Mouse (Mus musculus) MEL (cell line): ENCODE measurements around the gene Ryr3. TPM values are rescaled to one million over a fixed set of nuclear protein-coding genes. Genes with fewer than 3 reads are reported as not detected.

ENCODE experiments used
- DNase-seq: peaks from one replicate; pipeline ENCODE4 v3.0.0; 2011; ENCODE audit warnings: low read depth, low spot score
- H3K27ac ChIP-seq: 2 replicates; pipeline ENCODE4 v1.5.1; 2012; ENCODE audit warnings: low read depth, mild to moderate bottlenecking, control low read depth, low read length, moderate library complexity; ENCODE audit not compliant: control insufficient read depth
- H3K27me3 ChIP-seq, 2 experiments: fragments of 150-350 bp in 1 of 2; sonication (generic) in 1 of 2; 2 replicates each; pipeline ENCODE4 v1.6.1; 2012; ENCODE audit warnings: low read length in 2 of 2, mild to moderate bottlenecking in 2 of 2, improper control_type of control experiment in 1 of 2, moderate library complexity in 1 of 2; ENCODE audit not compliant: insufficient read depth in 2 of 2, control insufficient read depth in 1 of 2
- H3K36me3 ChIP-seq, 2 experiments: 2 replicates each; pipeline ENCODE4 v1.6.1; 2012 to 2014; ENCODE audit warnings: low read length in 2 of 2, improper control_type of control experiment in 1 of 2, inconsistent platforms in 1 of 2, mild to moderate bottlenecking in 1 of 2; ENCODE audit not compliant: insufficient read depth in 2 of 2, control insufficient read depth in 1 of 2
- H3K4me1 ChIP-seq, 2 experiments: fragments of 150-350 bp in 1 of 2; sonication (generic) in 1 of 2; 2 replicates each; pipeline ENCODE4 v1.6.1; 2012; ENCODE audit warnings: low read length in 2 of 2, improper control_type of control experiment in 1 of 2, mild to moderate bottlenecking in 1 of 2; ENCODE audit not compliant: insufficient read depth in 2 of 2, control insufficient read depth in 1 of 2
- H3K4me3 ChIP-seq, 2 experiments: fragments of 150-350 bp in 1 of 2; sonication (generic) in 1 of 2; 2 replicates each; pipeline ENCODE4 v1.5.1; 2012; ENCODE audit warnings: low read depth in 2 of 2, low read length in 2 of 2, mild to moderate bottlenecking in 2 of 2, moderate library complexity in 2 of 2, control low read depth in 1 of 2, improper control_type of control experiment in 1 of 2; ENCODE audit not compliant: control insufficient read depth in 1 of 2, insufficient read depth in 1 of 2
- H3K79me2 ChIP-seq: 2 replicates; pipeline ENCODE4 v1.6.1; 2012; ENCODE audit warnings: mild to moderate bottlenecking, low read length, moderate library complexity; ENCODE audit not compliant: control insufficient read depth, poor library complexity, insufficient read depth
- H3K9ac ChIP-seq: 2 replicates; pipeline ENCODE4 v1.6.1; 2012; ENCODE audit warnings: low read depth, mild to moderate bottlenecking, control low read depth, low read length, moderate library complexity; ENCODE audit not compliant: control insufficient read depth, poor library complexity, severe bottlenecking
- H3K9me3 ChIP-seq: fragments of 150-350 bp; sonication (generic); replicated peaks from 2 replicates; pipeline ENCODE4 v1.6.1; 2012; ENCODE audit warnings: mild to moderate bottlenecking, low read length, improper control_type of control experiment, moderate library complexity; ENCODE audit not compliant: insufficient read depth
- ELF1 ChIP-seq: IDR thresholded peaks from 2 replicates; pipeline ENCODE4 v1.6.1; 2014; ENCODE audit warnings: low read depth, mild to moderate bottlenecking, inconsistent platforms, low read length, improper control_type of control experiment, moderate library complexity
- ETS1 ChIP-seq: IDR thresholded peaks from 2 replicates; pipeline ENCODE4 v1.6.1; 2012; ENCODE audit warnings: low read depth, mild to moderate bottlenecking, inconsistent platforms, low read length, improper control_type of control experiment, moderate library complexity
- GATA1 ChIP-seq: IDR thresholded peaks from 2 replicates; pipeline ENCODE4 v1.6.1; 2011; ENCODE audit warnings: low read depth, low read length, improper control_type of control experiment
- JUND ChIP-seq: IDR thresholded peaks from 2 replicates; pipeline ENCODE4 v1.6.1; 2011; ENCODE audit warnings: low read depth, mild to moderate bottlenecking, improper control_type of control experiment, low read length
- KAT2A ChIP-seq: conservative IDR thresholded peaks from 2 replicates; pipeline ENCODE4 v1.6.1; 2012; ENCODE audit warnings: low read depth, low read length, improper control_type of control experiment, inconsistent platforms
- MAFK ChIP-seq: IDR thresholded peaks from 2 replicates; pipeline ENCODE4 v1.6.1; 2011; ENCODE audit warnings: low read depth, mild to moderate bottlenecking, low read length, improper control_type of control experiment, borderline replicate concordance
- MAX ChIP-seq: IDR thresholded peaks from 2 replicates; pipeline ENCODE4 v1.6.1; 2011; ENCODE audit warnings: low read length, improper control_type of control experiment
- MAZ ChIP-seq: IDR thresholded peaks from 2 replicates; pipeline ENCODE4 v1.6.1; 2012; ENCODE audit warnings: low read depth, mild to moderate bottlenecking, inconsistent platforms, low read length, improper control_type of control experiment
- MEF2A ChIP-seq: IDR thresholded peaks from 2 replicates; pipeline ENCODE4 v1.6.1; 2014; ENCODE audit warnings: low read depth, mild to moderate bottlenecking, inconsistent platforms, low read length, improper control_type of control experiment; ENCODE audit not compliant: poor library complexity, insufficient replicate concordance, severe bottlenecking; ENCODE audit errors: extremely low read depth
- MXI1 ChIP-seq: IDR thresholded peaks from 2 replicates; pipeline ENCODE4 v1.6.1; 2011; ENCODE audit warnings: mild to moderate bottlenecking, low read depth, low read length, improper control_type of control experiment
- MYB ChIP-seq: IDR thresholded peaks from 2 replicates; pipeline ENCODE4 v1.6.1; 2011; ENCODE audit warnings: mild to moderate bottlenecking, low read depth, low read length, improper control_type of control experiment
- NRF1 ChIP-seq: IDR thresholded peaks from 2 replicates; pipeline ENCODE4 v1.6.1; 2014; ENCODE audit warnings: low read depth, mild to moderate bottlenecking, inconsistent platforms, low read length, improper control_type of control experiment, moderate library complexity; ENCODE audit not compliant: poor library complexity, insufficient read depth, severe bottlenecking
- POLR2AphosphoS2 ChIP-seq: IDR thresholded peaks from 2 replicates; pipeline ENCODE4 v1.6.1; 2011; ENCODE audit warnings: low read length, improper control_type of control experiment
- RAD21 ChIP-seq: IDR thresholded peaks from 2 replicates; pipeline ENCODE4 v1.6.1; 2011; ENCODE audit warnings: mild to moderate bottlenecking, low read depth, low read length, improper control_type of control experiment
- RCOR1 ChIP-seq: IDR thresholded peaks from 2 replicates; pipeline ENCODE4 v1.6.1; 2012; ENCODE audit warnings: low read depth, mild to moderate bottlenecking, inconsistent platforms, low read length, improper control_type of control experiment
- SIN3A ChIP-seq: IDR thresholded peaks from 2 replicates; pipeline ENCODE4 v1.6.1; 2012; ENCODE audit warnings: low read length, improper control_type of control experiment, inconsistent platforms
- TBP ChIP-seq: IDR thresholded peaks from 2 replicates; pipeline ENCODE4 v1.8.0; 2011; ENCODE audit warnings: low read depth, low read length, improper control_type of control experiment
- TCF12 ChIP-seq: IDR thresholded peaks from 2 replicates; pipeline ENCODE4 v1.6.1; 2014; ENCODE audit warnings: low read depth, mild to moderate bottlenecking, inconsistent platforms, low read length, improper control_type of control experiment, moderate library complexity
- ZC3H11A ChIP-seq: IDR thresholded peaks from 2 replicates; pipeline ENCODE4 v1.6.1; 2012; ENCODE audit warnings: low read depth, mild to moderate bottlenecking, inconsistent platforms, low read length, improper control_type of control experiment
- ZKSCAN1 ChIP-seq: IDR thresholded peaks from 2 replicates; pipeline ENCODE4 v1.6.1; 2012; ENCODE audit warnings: low read depth, mild to moderate bottlenecking, inconsistent platforms, low read length, improper control_type of control experiment, moderate library complexity
- ZMIZ1 ChIP-seq: IDR thresholded peaks from 2 replicates; pipeline ENCODE4 v1.6.1; 2012; ENCODE audit warnings: low read depth, mild to moderate bottlenecking, inconsistent platforms, low read length, improper control_type of control experiment, moderate library complexity
- polyA plus RNA-seq, 2 experiments: library from polyadenylated mRNA; stranded (reverse) in 1 of 2; unstranded in 1 of 2; fragments of >175 nt in 1 of 2; fragments of >200 nt in 1 of 2; gene quantifications; 2 replicates each; pipeline versions ENCODE4 v1.2.1 to v1.2.4; 2012; ENCODE audit warnings: low replicate concordance in 2 of 2, low read depth in 1 of 2; ENCODE audit not compliant: insufficient read length in 2 of 2, insufficient read depth in 1 of 2, missing spikeins in 1 of 2
- total RNA-seq: library from RNA; depleted of rRNA; stranded (reverse); fragments of 300-350 nt; gene quantifications from 2 replicates; pipeline ENCODE4 v1.2.3, GENCODE M21; 2012

The Ryr3 gene
- total and polyA plus RNA-seq, 3 experiments = 0.04 TPM; not detected in 2

GRCm38 (mm10) chr2:112900747-112901146 lies 316.1 kb downstream of the Ryr3 start:
- H3K9me3 ChIP-seq = no peaks in the 10 kb centered on the region
- H3K27me3 ChIP-seq = no peaks in the 10 kb centered on the region
- H3K27ac ChIP-seq = no peak overlapping the region
- H3K79me2 ChIP-seq = no peaks in the 10 kb centered on the region
- no peak overlapping the region for H3K9ac ChIP-seq
- H3K4me1 ChIP-seq = no peaks in the 10 kb centered on the region
- TF ChIP-seq POLR2AphosphoS2 = no peak
- TF ChIP-seq, all 39 proteins: peak for 0
- Histone ChIP-seq H3K36me3 (no peaks in the 10 kb centered on the region), H3K4me3 (no peak overlapping the region)
- DNase-seq = no peak

DNA sequence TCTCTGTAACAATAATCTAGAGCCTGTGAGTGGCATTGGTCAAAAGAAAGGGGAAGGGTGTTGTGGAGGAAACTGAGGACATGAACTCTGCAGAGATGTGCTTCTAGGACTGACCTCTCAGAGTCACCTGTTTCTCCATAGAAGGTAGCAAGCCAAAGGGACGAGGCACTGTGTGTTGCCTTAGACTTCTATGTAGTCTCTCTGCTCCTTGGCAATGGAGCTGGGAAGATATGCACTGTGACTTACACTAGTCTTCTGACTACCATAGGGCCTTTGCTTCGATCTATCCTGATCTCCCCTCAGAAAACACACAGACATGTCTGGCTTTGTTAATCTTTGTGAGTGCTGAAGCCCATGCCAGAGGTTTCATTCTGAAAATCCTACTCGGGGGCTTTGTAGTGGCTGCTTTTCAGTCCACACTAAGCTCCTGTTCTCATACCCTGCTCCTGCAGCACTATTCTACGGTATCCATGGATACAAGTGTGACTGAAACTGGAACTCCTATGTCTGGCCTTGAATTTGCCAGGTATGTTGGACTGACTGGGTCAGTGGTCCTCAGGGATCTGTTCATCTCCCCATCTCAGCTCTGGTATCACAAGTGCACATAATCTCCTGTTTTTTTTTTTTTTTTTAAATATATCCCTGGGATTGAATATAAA lies 332.3 kb downstream of the Ryr3 start:
- no peak overlapping the region for H3K4me3 ChIP-seq
- H3K27me3 ChIP-seq = no peaks in the 10 kb centered on the region
- no peak for DNase-seq
- H3K36me3 ChIP-seq = no peaks in the 10 kb centered on the region
- H3K9me3 ChIP-seq = no peaks in the 10 kb centered on the region
- TF ChIP-seq TCF12 = no peak
- TF ChIP-seq ELF1 = no peak
- TF ChIP-seq TBP = no peak
- no peak for TF ChIP-seq MEF2A
- no peak for TF ChIP-seq MAFK
- no peak for TF ChIP-seq ETS1
- TF ChIP-seq MAX = no peak
- no peak for TF ChIP-seq ZKSCAN1
- no peak for TF ChIP-seq MYB
- TF ChIP-seq ZC3H11A = no peak
- TF ChIP-seq RCOR1 = no peak
- TF ChIP-seq MXI1 = no peak
- no peak for TF ChIP-seq ZMIZ1
- no peak for TF ChIP-seq MAZ
- no peak for TF ChIP-seq SIN3A
- no peak for TF ChIP-seq RAD21
- no peak for TF ChIP-seq JUND
- no peak for TF ChIP-seq NRF1
- TF ChIP-seq KAT2A = no peak
- TF ChIP-seq GATA1 = no peak
- no peaks in the 10 kb centered on the region for H3K79me2 ChIP-seq
- H3K4me1 ChIP-seq = no peaks in the 10 kb centered on the region
- H3K9ac ChIP-seq = no peak overlapping the region
- H3K27ac ChIP-seq = no peak overlapping the region
